21 mouse cellular contexts compared by ENCODE assay signal in the genomic region with DNA sequence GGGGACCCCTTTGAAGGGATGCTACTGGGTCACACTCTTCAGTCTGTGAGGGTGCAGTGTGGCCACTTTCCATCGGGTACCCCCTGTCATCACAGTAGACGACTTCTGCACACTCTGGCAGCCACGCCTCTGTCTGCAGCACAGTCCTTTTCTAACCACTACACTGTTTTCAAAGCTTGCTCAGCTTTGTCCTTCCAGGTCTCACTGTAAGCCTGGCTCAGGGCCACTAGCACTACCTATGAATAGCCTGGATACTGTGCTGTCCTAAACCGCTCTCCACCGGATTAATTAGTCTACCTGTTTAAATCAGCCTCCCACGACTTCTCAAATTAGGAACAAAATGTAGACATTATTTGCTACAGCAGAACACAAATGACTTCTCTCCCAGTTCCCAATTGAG. TPM values are rescaled to one million over a fixed set of nuclear protein-coding genes. Genes with fewer than 3 reads are reported as not detected.
DNase-seq lines count a peak whose midpoint lies in the region; ATAC-seq and TF ChIP-seq lines count a peak whose summit lies in the region.
"Had no signal": no experiment of that assay in that cellular context is flagged by ENCODE, and none has a peak within 500 bp of the region (broad histone marks: within the 10 kb centered on the region; RNA-seq: fewer than 3 reads in every experiment).

No protein-coding gene starts in this region.

- peaks cover 53% of the 10 kb centered on the region for H3K36me3 ChIP-seq in heart, embryonic 13.5 days
- peaks cover 3% of the 10 kb centered on the region; the same call in 1 of the 2 replicates for H3K36me3 ChIP-seq in heart, adult 2 months (ENCODE audit: control insufficient read depth, insufficient read depth, low read length)
- H3K36me3 ChIP-seq in heart, postnatal 0 days (replicated peaks; ENCODE audit: control insufficient read depth, insufficient read depth, low read length): peaks cover 29% of the 10 kb centered on the region
- no peaks in the 10 kb centered on the region for H3K36me3 ChIP-seq in liver, embryonic 16.5 days (ENCODE audit: control insufficient read depth, insufficient read depth)
- H3K36me3 ChIP-seq in liver, embryonic 11.5 days (ENCODE audit: control insufficient read depth, insufficient read depth, low read length): no peaks in the 10 kb centered on the region
- H3K36me3 ChIP-seq: forebrain, embryonic 15.5 days; G1E; hindbrain, embryonic 15.5 days had no signal

- H3K79me2 ChIP-seq in heart, adult 2 months (replicated peaks; ENCODE audit: control insufficient read depth, insufficient read depth, low read length): no peaks in the 10 kb centered on the region

- TF ChIP-seq POLR2A in heart, adult 2 months (IDR thresholded peaks at IDR 0.05; ENCODE audit: insufficient read depth, low read depth, low read length): no peak

- TF ChIP-seq EP300 in heart, adult 2 months (IDR thresholded peaks at IDR 0.05; ENCODE audit: insufficient read depth, low read depth, low read length): no peak
- TF ChIP-seq EP300 in heart, postnatal 0 days (IDR thresholded peaks at IDR 0.05; ENCODE audit: low read depth): no peak

- ATAC-seq in cerebellum, adult (ENCODE audit: insufficient number of reproducible peaks, low FRiP score, low TSS enrichment): no peak
- ATAC-seq in heart, embryonic 13.5 days (ENCODE audit: extremely low read depth, insufficient number of reproducible peaks, low FRiP score, low TSS enrichment): no peak
- peak; percentile 69 for ATAC-seq in heart, postnatal 0 days (ENCODE audit: insufficient read depth, low read depth)
- no peak for ATAC-seq in liver, embryonic 16.5 days (ENCODE audit: low read depth)
- ATAC-seq in liver, embryonic 11.5 days (replicated peaks; ENCODE audit: low FRiP score): no peak
- ATAC-seq: CD4-positive, CD25-positive, alpha-beta regulatory T cell, adult 4 months; forebrain, embryonic 15.5 days; intestine, embryonic 16.5 days had no signal

- no peak overlapping the region for H3K4me3 ChIP-seq in heart, embryonic 13.5 days
- H3K4me3 ChIP-seq in heart, adult 2 months: no peak overlapping the region
- no peak overlapping the region for H3K4me3 ChIP-seq in heart, postnatal 0 days (ENCODE audit: low read depth, low read length)
- no peak overlapping the region for H3K4me3 ChIP-seq in liver, embryonic 16.5 days (ENCODE audit: low read depth, low read length)
- H3K4me3 ChIP-seq in liver, embryonic 11.5 days (ENCODE audit: low read depth, low read length): no peak overlapping the region
- H3K4me3 ChIP-seq: embryonic facial prominence, embryonic 12.5 days; forebrain, embryonic 15.5 days; hindbrain, embryonic 15.5 days had no signal

- H3K9ac ChIP-seq in heart, embryonic 13.5 days: no peak overlapping the region
- no peak overlapping the region for H3K9ac ChIP-seq in heart, adult 2 months (ENCODE audit: low read depth, low read length)
- H3K9ac ChIP-seq in heart, postnatal 0 days (replicated peaks; ENCODE audit: low read depth, low read length): no peak overlapping the region
- no peak overlapping the region for H3K9ac ChIP-seq in liver, embryonic 16.5 days (ENCODE audit: low read depth, low read length)
- H3K9ac ChIP-seq in liver, embryonic 11.5 days (ENCODE audit: low read depth, low read length): no peak overlapping the region
- H3K9ac ChIP-seq: embryonic facial prominence, embryonic 12.5 days; forebrain, embryonic 15.5 days; hindbrain, embryonic 15.5 days had no signal

- no peak overlapping the region for H3K4me2 ChIP-seq in heart, embryonic 13.5 days
- no peak overlapping the region for H3K4me2 ChIP-seq in heart, postnatal 0 days (ENCODE audit: low read depth, low read length)
- no peak overlapping the region for H3K4me2 ChIP-seq in liver, embryonic 16.5 days (ENCODE audit: low read depth, low read length)
- no peak overlapping the region for H3K4me2 ChIP-seq in liver, embryonic 11.5 days
- H3K4me2 ChIP-seq: embryonic facial prominence, embryonic 12.5 days; forebrain, embryonic 15.5 days; heart, embryonic 11.5 days; hindbrain, embryonic 15.5 days had no signal

- peak; percentile 49 to 54 for DNase-seq in cerebellum, postnatal 14 days
- no peak for DNase-seq in heart, adult 2 months
- DNase-seq in heart, postnatal 0 days (ENCODE audit: low spot score): peak; percentile 37
- DNase-seq in heart, adult 9 months (ENCODE audit: low spot score in 2 of 2): no peak
- no peak for DNase-seq in liver, embryonic 11.5 days (ENCODE audit: low spot score)
- DNase-seq: adrenal gland, adult 8-10 months; adrenal gland, postnatal 36 days; B cell, adult 2 months; cerebellum, adult 11 months; cerebellum, adult 8-10 months; gastrocnemius, postnatal 25 days had no signal

- intact Hi-C loops in heart, adult 2 months (cut with DNase I): no loop called here

- peak overlapping the region; percentile 37 for H3K27ac ChIP-seq in heart, embryonic 13.5 days (replicated peaks)
- H3K27ac ChIP-seq in heart, adult 2 months: no peak overlapping the region
- peak overlapping the region; percentile 61 for H3K27ac ChIP-seq in heart, postnatal 0 days (ENCODE audit: low read depth)
- H3K27ac ChIP-seq in liver, embryonic 16.5 days (ENCODE audit: low read length): peak overlapping the region; percentile 24; the same call in 1 of the 2 replicates
- H3K27ac ChIP-seq in liver, embryonic 11.5 days (ENCODE audit: low read depth, low read length): no peak overlapping the region
- H3K27ac ChIP-seq: embryonic facial prominence, embryonic 12.5 days; forebrain, embryonic 15.5 days; hindbrain, embryonic 15.5 days had no signal

- peaks cover 45% of the 10 kb centered on the region for H3K4me1 ChIP-seq in heart, embryonic 13.5 days
- H3K4me1 ChIP-seq in heart, adult 2 months (ENCODE audit: control insufficient read depth, insufficient read depth, low read length): peaks cover 6% of the 10 kb centered on the region
- H3K4me1 ChIP-seq in heart, postnatal 0 days (ENCODE audit: control insufficient read depth, insufficient read depth): peaks cover 19% of the 10 kb centered on the region
- no peaks in the 10 kb centered on the region; the same call in 1 of the 2 replicates for H3K4me1 ChIP-seq in liver, embryonic 16.5 days (ENCODE audit: control insufficient read depth, low read depth, low read length)
- H3K4me1 ChIP-seq in liver, embryonic 11.5 days (replicated peaks; ENCODE audit: control insufficient read depth, insufficient read depth, low read length): no peaks in the 10 kb centered on the region
- H3K4me1 ChIP-seq: forebrain, embryonic 15.5 days; hindbrain, embryonic 15.5 days had no signal

- no peak for TF ChIP-seq CTCF in heart, adult 2 months (IDR thresholded peaks at IDR 0.05)
- TF ChIP-seq CTCF in heart, postnatal 0 days (IDR thresholded peaks at IDR 0.05; ENCODE audit: low read depth): no peak

- WGBS in heart, embryonic 13.5 days: 60% methylated on average over 6 of the region's 6 CpGs
- 69% methylated on average over 6 of the region's 6 CpGs for WGBS in heart, adult 2 months
- 47% methylated on average over 6 of the region's 6 CpGs for whole genome bisulfite sequencing in heart, postnatal 0 days
- 60% methylated on average over 6 of the region's 6 CpGs for WGBS in liver, embryonic 16.5 days (ENCODE audit: insufficient replicate concordance)
- 86% methylated on average over 6 of the region's 6 CpGs for WGBS in liver, embryonic 11.5 days

- no peaks in the 10 kb centered on the region for H3K27me3 ChIP-seq in heart, embryonic 13.5 days (replicated peaks)
- H3K27me3 ChIP-seq in heart, adult 2 months (ENCODE audit: control insufficient read depth, insufficient read depth, low read length): no peaks in the 10 kb centered on the region
- no peaks in the 10 kb centered on the region for H3K27me3 ChIP-seq in heart, postnatal 0 days (ENCODE audit: control insufficient read depth, insufficient read depth, low read length)
- H3K27me3 ChIP-seq in liver, embryonic 16.5 days (ENCODE audit: control insufficient read depth, insufficient read depth, low read depth, low read length): no peaks in the 10 kb centered on the region
- H3K27me3 ChIP-seq in liver, embryonic 11.5 days (replicated peaks; ENCODE audit: control insufficient read depth, insufficient read depth, low read length): no peaks in the 10 kb centered on the region
- H3K27me3 ChIP-seq: embryonic facial prominence, embryonic 12.5 days; forebrain, embryonic 15.5 days; hindbrain, embryonic 15.5 days had no signal

- no peaks in the 10 kb centered on the region for H3K9me3 ChIP-seq in heart, embryonic 13.5 days
- H3K9me3 ChIP-seq in heart, postnatal 0 days (replicated peaks; ENCODE audit: control insufficient read depth, low read length): no peaks in the 10 kb centered on the region
- no peaks in the 10 kb centered on the region for H3K9me3 ChIP-seq in liver, embryonic 16.5 days (replicated peaks; ENCODE audit: control insufficient read depth, low read length)
- no peaks in the 10 kb centered on the region for H3K9me3 ChIP-seq in liver, embryonic 11.5 days (ENCODE audit: control insufficient read depth, low read length)
- H3K9me3 ChIP-seq: embryonic facial prominence, embryonic 12.5 days; forebrain, embryonic 15.5 days; hindbrain, embryonic 15.5 days had no signal

RNA-seq across cellular contexts. Expression of a gene that starts 55.3 kb away (rescaled TPM):
- 4.9 and 6.6 TPM in 2 replicates for polyA plus RNA-seq in heart, embryonic 13.5 days (2015; fragmentation: Nextera tagmentation; extraction: Ambion mirVana)
- 10 to 100 TPM; 10.4 to 32.3 TPM for total RNA-seq in heart, adult 2 months (2021)
- 4.7 and 4.9 TPM in 2 replicates for polyA plus RNA-seq in heart, adult 2 months (2012; rRNA removed)
- 0.95 and 1.6 TPM in 2 replicates for total RNA-seq in heart, postnatal 0 days (2014; rRNA removed; ENCODE audit: low replicate concordance)
- 8.7 and 9.3 TPM in 2 replicates for polyA plus RNA-seq in heart, postnatal 0 days (2015; fragmentation: Nextera tagmentation; extraction: Ambion mirVana)
- polyA plus RNA-seq in liver, embryonic 16.5 days (2015; fragmentation: Nextera tagmentation; extraction: Ambion mirVana): 0.08 and 0.13 TPM in 2 replicates
- 0.34 and 0.45 TPM in 2 replicates for polyA plus RNA-seq in liver, embryonic 11.5 days (2014; fragmentation: Nextera tagmentation; extraction: Ambion mirVana)
- polyA plus RNA-seq: G1E had no signal

Comparison
In these comparisons a context has a peak if more than half of its experiments do, and no peak if none do; other contexts are left out.
1. DNase-seq: peak in cerebellum, postnatal 14 days (2 of 2) and heart, postnatal 0 days (single experiment); none in heart, adult 2 months (0 of 2), heart, adult 9 months (0 of 2) and liver, embryonic 11.5 days (single experiment).
2. H3K27ac ChIP-seq: peak in heart, embryonic 13.5 days (single experiment), heart, postnatal 0 days (single experiment) and liver, embryonic 16.5 days (single experiment); none in heart, adult 2 months (single experiment) and liver, embryonic 11.5 days (single experiment).